Comparison of ENCODE assay signal across 25 mouse cellular contexts in the genomic region with DNA sequence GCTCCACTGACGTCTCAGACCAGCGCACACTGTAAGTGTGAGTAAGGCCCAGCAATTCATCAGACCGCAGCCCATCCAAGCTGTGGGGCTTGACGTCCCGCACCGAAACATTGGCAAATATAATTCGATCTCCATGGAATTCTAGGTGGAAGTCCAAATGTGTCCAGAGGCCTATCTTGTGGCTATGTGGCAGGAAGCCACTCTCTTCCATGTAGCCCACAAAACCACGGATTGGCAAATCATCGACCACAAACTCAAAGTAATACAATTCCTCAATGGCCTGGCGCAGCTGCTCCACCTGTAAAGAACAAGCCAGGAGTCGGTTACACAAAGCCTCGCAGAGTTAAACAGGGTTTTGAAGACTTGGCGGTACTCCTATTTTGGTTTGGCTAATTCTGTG. TPM values are rescaled to one million over a fixed set of nuclear protein-coding genes. Genes with fewer than 3 reads are reported as not detected.
DNase-seq lines count a peak whose midpoint lies in the region; ATAC-seq and TF ChIP-seq lines count a peak whose summit lies in the region.
"Had no signal": no experiment of that assay in that cellular context is flagged by ENCODE, and none has a peak within 500 bp of the region (broad histone marks: within the 10 kb centered on the region; RNA-seq: fewer than 3 reads in every experiment).

No protein-coding gene starts in this region.

- TF ChIP-seq CTCF in C2C12 (IDR thresholded peaks at IDR 0.05; ENCODE audit: control insufficient read depth, insufficient read depth, insufficient read length), result no peak

- no peaks in the 10 kb centered on the region for H3K9me3 ChIP-seq in limb, embryonic 13.5 days
- no peaks in the 10 kb centered on the region for H3K9me3 ChIP-seq in limb, embryonic 10.5 days (replicated peaks)
- H3K9me3 ChIP-seq in liver, embryonic 15.5 days (replicated peaks), result no peaks in the 10 kb centered on the region
- H3K9me3 ChIP-seq: embryonic facial prominence, embryonic 12.5 days; embryonic facial prominence, embryonic 15.5 days; heart, embryonic 12.5 days; heart, embryonic 15.5 days; hindbrain, embryonic 10.5 days; hindbrain, embryonic 13.5 days had no signal

- peak overlapping the region; percentile 1; the same call in 1 of the 2 replicates for H3K9ac ChIP-seq in limb, embryonic 13.5 days
- H3K9ac ChIP-seq in liver, embryonic 15.5 days, result no peak overlapping the region
- H3K9ac ChIP-seq: embryonic facial prominence, embryonic 12.5 days; embryonic facial prominence, embryonic 15.5 days; forebrain, postnatal 0 days; heart, embryonic 12.5 days; heart, embryonic 15.5 days; hindbrain, embryonic 13.5 days had no signal

- H3K27ac ChIP-seq in limb, embryonic 13.5 days, result no peak overlapping the region
- no peak overlapping the region for H3K27ac ChIP-seq in limb, embryonic 10.5 days
- H3K27ac ChIP-seq in liver, embryonic 15.5 days (replicated peaks), result no peak overlapping the region
- H3K27ac ChIP-seq: embryonic facial prominence, embryonic 12.5 days; embryonic facial prominence, embryonic 15.5 days; gastrocnemius, adult 2 months; heart, embryonic 15.5 days; hindbrain, embryonic 10.5 days; hindbrain, embryonic 13.5 days had no signal

- DNase-seq in limb, embryonic 10.5 days (ENCODE audit: low spot score), result no peak
- DNase-seq in liver, result no peak
- DNase-seq: adrenal gland, postnatal 10 days; adrenal gland, postnatal 36 days; cerebellum, adult 11 months; cerebellum, adult 2 months; cerebellum, adult 9-11 months; cerebellum, postnatal 25 days; forebrain, postnatal 0 days; gastrocnemius, adult 2 months; gastrocnemius, postnatal 14 days; heart, postnatal 10 days; heart, postnatal 36 days had no signal

- H3K79me2 ChIP-seq in C2C12 (ENCODE audit: control insufficient read depth, insufficient read depth), result peaks cover 70% of the 10 kb centered on the region

- H3K4me3 ChIP-seq in limb, embryonic 13.5 days, result no peak overlapping the region
- H3K4me3 ChIP-seq in limb, embryonic 10.5 days, result no peak overlapping the region
- peak overlapping the region; percentile 96; the same call in 1 of the 2 replicates for H3K4me3 ChIP-seq in liver, embryonic 15.5 days (replicated peaks)
- H3K4me3 ChIP-seq in C2C12 (ENCODE audit: insufficient read depth, poor library complexity, severe bottlenecking), result no peak overlapping the region
- H3K4me3 ChIP-seq: embryonic facial prominence, embryonic 12.5 days; embryonic facial prominence, embryonic 15.5 days; gastrocnemius, adult 2 months; heart, embryonic 12.5 days; heart, embryonic 15.5 days; hindbrain, embryonic 10.5 days; hindbrain, embryonic 13.5 days had no signal

- H3K79me3 ChIP-seq in C2C12 (ENCODE audit: low read depth), result peaks cover 44% of the 10 kb centered on the region

- H3ac ChIP-seq in C2C12 (ENCODE audit: control insufficient read depth, insufficient read length, low read depth), result no peak overlapping the region

- H3K4me1 ChIP-seq in limb, embryonic 13.5 days, result peaks cover 29% of the 10 kb centered on the region
- H3K4me1 ChIP-seq in limb, embryonic 10.5 days, result peaks cover 29% of the 10 kb centered on the region
- peaks cover 54% of the 10 kb centered on the region for H3K4me1 ChIP-seq in liver, embryonic 15.5 days (replicated peaks)

- H3K36me3 ChIP-seq in limb, embryonic 13.5 days, result peaks cover 59% of the 10 kb centered on the region
- peaks cover 66% of the 10 kb centered on the region for H3K36me3 ChIP-seq in limb, embryonic 10.5 days
- H3K36me3 ChIP-seq in liver, embryonic 15.5 days (replicated peaks), result peaks cover 62% of the 10 kb centered on the region
- H3K36me3 ChIP-seq in C2C12 (ENCODE audit: control insufficient read depth, insufficient read depth), result peaks cover 55% of the 10 kb centered on the region

- H3K4me2 ChIP-seq in limb, embryonic 13.5 days (replicated peaks), result no peak overlapping the region
- peak overlapping the region; percentile 90; the same call in 1 of the 2 replicates for H3K4me2 ChIP-seq in liver, embryonic 15.5 days
- H3K4me2 ChIP-seq: embryonic facial prominence, embryonic 12.5 days; embryonic facial prominence, embryonic 15.5 days; heart, embryonic 12.5 days; heart, embryonic 15.5 days; hindbrain, embryonic 13.5 days had no signal

- 97% methylated on average over 13 of the region's 13 CpGs for WGBS in limb, embryonic 13.5 days
- 97% methylated on average over 13 of the region's 13 CpGs for WGBS in limb, embryonic 10.5 days
- 84% methylated on average over 13 of the region's 13 CpGs for WGBS in liver, embryonic 15.5 days (ENCODE audit: insufficient replicate concordance)

- H3K27me3 ChIP-seq in limb, embryonic 13.5 days, result no peaks in the 10 kb centered on the region
- H3K27me3 ChIP-seq in limb, embryonic 10.5 days (ENCODE audit: low read depth, poor library complexity, severe bottlenecking), result no peaks in the 10 kb centered on the region
- H3K27me3 ChIP-seq in liver, embryonic 15.5 days, result no peaks in the 10 kb centered on the region
- H3K27me3 ChIP-seq in C2C12 (ENCODE audit: control insufficient read depth, insufficient read depth, insufficient read length), result no peaks in the 10 kb centered on the region
- H3K27me3 ChIP-seq: embryonic facial prominence, embryonic 12.5 days; embryonic facial prominence, embryonic 15.5 days; heart, embryonic 12.5 days; heart, embryonic 15.5 days; hindbrain, embryonic 13.5 days had no signal

- no peak for ATAC-seq in limb, embryonic 13.5 days (ENCODE audit: low FRiP score, low read depth)
- no peak for ATAC-seq in liver, embryonic 15.5 days (ENCODE audit: insufficient read depth)
- ATAC-seq in activated CD4-positive, CD25-positive, alpha-beta regulatory T cell, adult 4 months, result no peak
- ATAC-seq: forebrain, embryonic 14.5 days; forebrain, postnatal 0 days; hindbrain, embryonic 16.5 days had no signal

TF ChIP-seq in C2C12, 6 proteins besides CTCF, POLR2A, EP300 and RAD21:
- no peak for TF ChIP-seq FOSL1 (IDR thresholded peaks at IDR 0.05; ENCODE audit: insufficient read depth, low read length, poor library complexity, severe bottlenecking)
- peak; percentile 3 for TF ChIP-seq MYOD1 (IDR thresholded peaks at IDR 0.05; ENCODE audit: control insufficient read depth, insufficient read length, low read depth)
- TF ChIP-seq CEBPB (IDR thresholded peaks at IDR 0.05; ENCODE audit: low read depth), result no peak
- TF ChIP-seq MAX (IDR thresholded peaks at IDR 0.05), result no peak
- no peak for TF ChIP-seq MYOG (IDR thresholded peaks at IDR 0.05; ENCODE audit: control insufficient read depth, extremely low read depth, insufficient read length)
- no peak for TF ChIP-seq USF1 (IDR thresholded peaks at IDR 0.05; ENCODE audit: low read depth)
TF ChIP-seq in C2C12: peak in this region for 1.

RNA-seq across cellular contexts. Expression of a gene that starts 2.3 kb away (rescaled TPM):
- polyA plus RNA-seq in limb, embryonic 13.5 days (2015; fragmentation: Nextera tagmentation; extraction: Ambion mirVana), result 108 and 113 TPM in 2 replicates
- polyA plus RNA-seq in limb, embryonic 10.5 days (2016; fragmentation: Nextera tagmentation; extraction: Ambion mirVana), result 80.6 and 92.0 TPM in 2 replicates
- polyA plus RNA-seq in liver, embryonic 15.5 days (2015; fragmentation: Nextera tagmentation; extraction: Ambion mirVana), result 48.4 and 51.7 TPM in 2 replicates
- polyA plus RNA-seq in C2C12 (2012; fragmentation: generic; extraction: Trizol), result 72.9 TPM
- polyA plus RNA-seq in activated CD4-positive, CD25-positive, alpha-beta regulatory T cell, adult 4 months (2017; shearing (Covaris generic)), result 10 to 100 TPM; 38.8 to 49.2 TPM

RNA-seq across cellular contexts. Expression of a gene that starts 3.6 kb away (rescaled TPM):
- polyA plus RNA-seq in limb, embryonic 13.5 days (2015; fragmentation: Nextera tagmentation; extraction: Ambion mirVana), result 1.3 and 1.9 TPM in 2 replicates
- polyA plus RNA-seq in limb, embryonic 10.5 days (2016; fragmentation: Nextera tagmentation; extraction: Ambion mirVana), result 1.1 and 2.2 TPM in 2 replicates
- 0.54 and 0.67 TPM in 2 replicates for polyA plus RNA-seq in liver, embryonic 15.5 days (2015; fragmentation: Nextera tagmentation; extraction: Ambion mirVana)
- 0.13 TPM for polyA plus RNA-seq in C2C12 (2012; fragmentation: generic; extraction: Trizol)
- not detected for polyA plus RNA-seq in activated CD4-positive, CD25-positive, alpha-beta regulatory T cell, adult 4 months (2017; shearing (Covaris generic))

RNA-seq across cellular contexts. Expression of a gene that starts 5.5 kb away (rescaled TPM):
- 107 and 113 TPM in 2 replicates for polyA plus RNA-seq in limb, embryonic 13.5 days (2015; fragmentation: Nextera tagmentation; extraction: Ambion mirVana)
- 134 and 152 TPM in 2 replicates for polyA plus RNA-seq in limb, embryonic 10.5 days (2016; fragmentation: Nextera tagmentation; extraction: Ambion mirVana)
- 26.6 and 36.7 TPM in 2 replicates for polyA plus RNA-seq in liver, embryonic 15.5 days (2015; fragmentation: Nextera tagmentation; extraction: Ambion mirVana)
- 113 TPM for polyA plus RNA-seq in C2C12 (2012; fragmentation: generic; extraction: Trizol)
- polyA plus RNA-seq in activated CD4-positive, CD25-positive, alpha-beta regulatory T cell, adult 4 months (2017; shearing (Covaris generic)), result 10 to 100 TPM; 29.2 to 30.6 TPM

RNA-seq across cellular contexts. Expression of a gene that starts 8.7 kb away (rescaled TPM):
- 0.91 and 1.0 TPM in 2 replicates for polyA plus RNA-seq in limb, embryonic 13.5 days (2015; fragmentation: Nextera tagmentation; extraction: Ambion mirVana)
- polyA plus RNA-seq in limb, embryonic 10.5 days (2016; fragmentation: Nextera tagmentation; extraction: Ambion mirVana), result 0.60 and 0.61 TPM in 2 replicates
- polyA plus RNA-seq in liver, embryonic 15.5 days (2015; fragmentation: Nextera tagmentation; extraction: Ambion mirVana), result 0.09 TPM in 1 of 2 replicates, not detected in the other
- polyA plus RNA-seq in C2C12 (2012; fragmentation: generic; extraction: Trizol), result 0.43 TPM
- 1 to 10 TPM in 1 of 2 experiments, under 1 TPM in 1; 0.57 to 2.1 TPM for polyA plus RNA-seq in activated CD4-positive, CD25-positive, alpha-beta regulatory T cell, adult 4 months (2017; shearing (Covaris generic))

RNA-seq across cellular contexts. Expression of a gene that starts 19.0 kb away (rescaled TPM):
- 68.7 and 69.5 TPM in 2 replicates for polyA plus RNA-seq in limb, embryonic 13.5 days (2015; fragmentation: Nextera tagmentation; extraction: Ambion mirVana)
- 58.8 and 67.0 TPM in 2 replicates for polyA plus RNA-seq in limb, embryonic 10.5 days (2016; fragmentation: Nextera tagmentation; extraction: Ambion mirVana)
- polyA plus RNA-seq in liver, embryonic 15.5 days (2015; fragmentation: Nextera tagmentation; extraction: Ambion mirVana), result 18.4 and 18.5 TPM in 2 replicates
- 16.5 TPM for polyA plus RNA-seq in C2C12 (2012; fragmentation: generic; extraction: Trizol)
- 10 to 100 TPM; 87.8 to 88.5 TPM for polyA plus RNA-seq in activated CD4-positive, CD25-positive, alpha-beta regulatory T cell, adult 4 months (2017; shearing (Covaris generic))
